Mouse (Mus musculus) forebrain, embryonic 14.5 days (tissue): Measurements from ENCODE around the gene Adamtsl4. TPM values are rescaled to one million over a fixed set of nuclear protein-coding genes. Genes with fewer than 3 reads are reported as not detected.

Experiments used
- ATAC-seq: fragments of 200-750 bp; cut with Nextera tagmentation; 2 replicates; pipeline ENCODE4 v1.8.0; 2017; ENCODE audit warnings: mild to moderate bottlenecking, moderate library complexity
- DNase-seq: peaks from one replicate; pipeline ENCODE4 v3.0.0-alpha.2; 2015; ENCODE audit warnings: low spot score
- H3K27ac ChIP-seq: fragments of 300-500 bp; sonication (generic); 2 replicates; pipeline ENCODE4 v1.5.1; 2014; ENCODE audit warnings: low read depth, mild to moderate bottlenecking, control low read depth, low read length, moderate library complexity
- H3K27me3 ChIP-seq: fragments of 300-500 bp; sonication (generic); replicated peaks from 2 replicates; pipeline ENCODE4 v1.6.1; 2014; ENCODE audit warnings: low read length, control low read depth, mixed read lengths; ENCODE audit not compliant: control insufficient read depth, insufficient read depth
- H3K36me3 ChIP-seq: fragments of 300-500 bp; sonication (generic); 2 replicates; pipeline ENCODE4 v1.6.1; 2014; ENCODE audit warnings: low read length, control low read depth; ENCODE audit not compliant: control insufficient read depth, insufficient read depth
- H3K4me1 ChIP-seq: fragments of 300-500 bp; sonication (generic); 2 replicates; pipeline ENCODE4 v1.6.1; 2014; ENCODE audit warnings: antibody characterized with exemption, low read length, control low read depth; ENCODE audit not compliant: control insufficient read depth, insufficient read depth
- H3K4me2 ChIP-seq: fragments of 300-500 bp; sonication (generic); 2 replicates; pipeline ENCODE4 v1.6.1; 2014; ENCODE audit warnings: mild to moderate bottlenecking, control low read depth, low read length
- H3K4me3 ChIP-seq: fragments of 300-500 bp; sonication (generic); 2 replicates; pipeline ENCODE4 v1.5.1; 2014; ENCODE audit warnings: low read depth, low read length, control low read depth
- H3K9ac ChIP-seq: fragments of 300-500 bp; sonication (generic); 2 replicates; pipeline ENCODE4 v1.6.1; 2014; ENCODE audit warnings: mild to moderate bottlenecking, low read length, control low read depth, moderate library complexity
- H3K9me3 ChIP-seq: fragments of 300-500 bp; sonication (generic); replicated peaks from 2 replicates; pipeline ENCODE4 v1.6.1; 2016; ENCODE audit warnings: low read length, control low read depth, mixed read lengths; ENCODE audit not compliant: control insufficient read depth
- WGBS: fragments of 180-500 bp; shearing (Covaris S2); extraction: QIAGEN DNeasy Blood & Tissue Kit; methylation state at CpG from one replicate; pipeline ENCODE4 v1.1.7; 2014; 5-methylcytosine and 5-hydroxymethylcytosine counted together
- polyA plus RNA-seq: library from polyadenylated mRNA; unstranded; fragments of >200 nt; fragmentation: Nextera tagmentation; extraction: Ambion mirVana; gene quantifications from 2 replicates; pipeline ENCODE4 v1.2.1, GENCODE M21; 2014

The Adamtsl4 gene
- polyA plus RNA-seq, 1 experiment from 2014 or later, result 0.13 TPM

- DNase-seq (no peak), ATAC-seq (no peak)
- H3K36me3 ChIP-seq, result no peaks in the 10 kb centered on the region
- H3K9me3 ChIP-seq, result no peaks in the 10 kb centered on the region
- H3K4me1 ChIP-seq, result no peaks in the 10 kb centered on the region
- no peak overlapping the region for H3K4me2 ChIP-seq
- no peak overlapping the region for H3K4me3 ChIP-seq
- no peak overlapping the region for H3K9ac ChIP-seq
- H3K27me3 ChIP-seq, result no peaks in the 10 kb centered on the region
- whole genome bisulfite sequencing, result 74% methylated on average over 7 of the region's 7 CpGs
- H3K27ac ChIP-seq, result no peak overlapping the region
These were observed 39.1 kb upstream of the Adamtsl4 start for GRCm38 (mm10) chr3:95726696-95727358.

DNA sequence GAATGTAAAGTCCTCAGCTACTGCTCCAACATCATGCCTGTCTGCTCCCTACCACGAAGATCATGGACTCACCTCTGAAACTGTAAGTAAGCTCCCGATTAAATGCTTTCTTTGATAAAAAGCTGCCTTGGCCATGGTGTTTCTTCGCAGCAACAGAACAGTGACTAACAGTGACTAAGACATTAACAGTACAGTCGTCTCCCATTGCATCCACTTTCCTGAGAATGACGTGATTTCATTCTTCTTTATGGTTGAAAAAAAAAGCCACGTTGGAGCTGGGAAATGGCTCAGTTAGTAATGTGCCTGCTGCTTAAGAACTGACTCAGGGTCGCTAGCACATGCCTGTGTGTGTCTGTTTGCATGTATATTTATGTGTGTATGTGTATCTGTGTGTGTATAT lies 38.1 kb upstream of the Adamtsl4 start:
- Histone ChIP-seq H3K4me1 (no peaks in the 10 kb centered on the region), H3K27me3 (no peaks in the 10 kb centered on the region), H3K9ac (no peak overlapping the region), H3K4me2 (no peak overlapping the region), H3K27ac (no peak overlapping the region), H3K4me3 (no peak overlapping the region), H3K36me3 (no peaks in the 10 kb centered on the region), H3K9me3 (no peaks in the 10 kb centered on the region)
- 83% methylated on average over 7 of the region's 7 CpGs for WGBS
- DNase-seq, result no peak
- no peak for ATAC-seq

- no peak for DNase-seq
- WGBS, result 81% methylated on average over 3 of the region's 3 CpGs
- Histone ChIP-seq H3K27me3 (no peaks in the 10 kb centered on the region), H3K4me3 (no peak overlapping the region), H3K4me1 (no peaks in the 10 kb centered on the region), H3K9me3 (no peaks in the 10 kb centered on the region), H3K4me2 (no peak overlapping the region), H3K36me3 (no peaks in the 10 kb centered on the region), H3K27ac (no peak overlapping the region), H3K9ac (no peak overlapping the region)
- no peak for ATAC-seq
These were observed 34.7 kb upstream of the Adamtsl4 start for GRCm38 (mm10) chr3:95722386-95722785.

DNA sequence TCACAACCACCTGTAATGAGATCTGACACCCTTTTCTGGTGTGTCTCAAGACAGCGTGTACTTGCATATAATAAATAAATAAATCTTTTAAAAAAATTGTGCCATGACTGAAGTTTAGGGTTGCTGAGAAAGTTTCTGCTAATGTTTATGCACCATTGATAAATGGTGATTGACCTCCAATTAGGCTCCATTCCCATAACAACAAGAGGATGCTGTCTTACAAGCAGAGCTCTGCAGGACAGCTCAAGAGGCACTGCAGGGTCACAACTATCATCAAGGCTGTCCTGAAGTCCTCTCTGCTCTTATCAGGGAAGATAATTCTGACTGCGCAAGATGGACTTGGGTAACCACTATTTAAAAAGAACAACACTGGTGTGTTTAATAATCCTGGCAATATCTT lies 30.4 kb upstream of the Adamtsl4 start:
- Histone ChIP-seq H3K9ac (no peak overlapping the region), H3K27me3 (no peaks in the 10 kb centered on the region), H3K36me3 (no peaks in the 10 kb centered on the region), H3K4me1 (no peaks in the 10 kb centered on the region), H3K9me3 (no peaks in the 10 kb centered on the region), H3K4me2 (no peak overlapping the region), H3K27ac (no peak overlapping the region), H3K4me3 (no peak overlapping the region)
- WGBS, result 99% methylated on average over 2 of the region's 2 CpGs
- no peak for DNase-seq
- ATAC-seq, result no peak

DNA sequence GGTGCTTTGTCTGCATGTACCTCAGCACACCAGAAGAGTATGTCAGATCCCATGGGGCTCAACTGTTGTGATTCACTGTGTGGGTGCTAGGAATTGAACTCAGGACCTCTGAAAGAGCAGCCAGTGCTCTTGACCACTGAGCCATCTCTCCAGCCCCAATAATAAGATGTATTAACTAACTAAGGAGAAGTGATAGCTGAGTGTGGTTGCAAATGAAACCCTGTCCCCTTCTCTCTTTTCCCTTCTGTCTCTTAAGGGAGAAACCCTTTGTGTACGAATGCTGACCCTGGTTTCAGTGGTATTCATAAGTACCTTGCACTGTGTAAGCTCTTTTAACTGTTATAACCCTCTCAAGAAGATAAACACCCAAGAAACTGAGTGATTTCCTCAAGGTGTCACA lies 28.4 kb upstream of the Adamtsl4 start:
- Histone ChIP-seq H3K4me2 (no peak overlapping the region), H3K36me3 (no peaks in the 10 kb centered on the region), H3K4me3 (no peak overlapping the region), H3K4me1 (no peaks in the 10 kb centered on the region), H3K9me3 (no peaks in the 10 kb centered on the region), H3K27ac (no peak overlapping the region), H3K9ac (no peak overlapping the region), H3K27me3 (no peaks in the 10 kb centered on the region)
- no peak for ATAC-seq
- no peak for DNase-seq
- WGBS, result 68% methylated on average over 1 of the region's 1 CpGs

DNA sequence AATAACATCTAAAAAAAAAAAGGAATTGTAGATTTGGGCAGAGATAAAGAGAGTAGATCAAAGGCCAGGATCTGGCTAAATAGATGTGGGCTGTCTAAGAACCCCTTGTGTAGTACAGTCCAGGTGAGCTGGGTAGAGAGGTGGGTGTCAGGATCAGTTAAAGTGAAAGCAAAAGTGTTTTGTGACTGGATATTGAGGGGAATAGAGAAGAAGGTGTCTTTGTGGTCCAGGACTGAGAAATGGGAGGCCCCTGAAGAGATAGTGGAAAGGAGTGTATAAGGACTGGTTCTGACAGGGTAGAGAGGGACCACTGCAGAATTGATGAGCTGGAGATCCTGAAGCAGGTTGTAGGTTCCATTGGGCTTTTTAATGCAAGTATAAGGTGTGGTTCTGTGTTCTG lies 22.2 kb upstream of the Adamtsl4 start:
- ATAC-seq (no peak), DNase-seq (no peak)
- no peak overlapping the region for H3K9ac ChIP-seq
- H3K36me3 ChIP-seq, result no peaks in the 10 kb centered on the region
- no peaks in the 10 kb centered on the region for H3K9me3 ChIP-seq
- no peaks in the 10 kb centered on the region for H3K27me3 ChIP-seq
- no peak overlapping the region for H3K4me2 ChIP-seq
- no peaks in the 10 kb centered on the region for H3K4me1 ChIP-seq
- H3K27ac ChIP-seq, result no peak overlapping the region
- H3K4me3 ChIP-seq, result no peak overlapping the region

- Histone ChIP-seq H3K27ac (no peak overlapping the region), H3K36me3 (no peaks in the 10 kb centered on the region), H3K9ac (no peak overlapping the region), H3K4me1 (no peaks in the 10 kb centered on the region), H3K27me3 (no peaks in the 10 kb centered on the region), H3K9me3 (no peaks in the 10 kb centered on the region), H3K4me2 (no peak overlapping the region), H3K4me3 (no peak overlapping the region)
- 96% methylated on average over 4 of the region's 4 CpGs for WGBS
- DNase-seq, result no peak
- ATAC-seq, result no peak
These were observed 21.3 kb upstream of the Adamtsl4 start for GRCm38 (mm10) chr3:95709044-95709443.

DNA sequence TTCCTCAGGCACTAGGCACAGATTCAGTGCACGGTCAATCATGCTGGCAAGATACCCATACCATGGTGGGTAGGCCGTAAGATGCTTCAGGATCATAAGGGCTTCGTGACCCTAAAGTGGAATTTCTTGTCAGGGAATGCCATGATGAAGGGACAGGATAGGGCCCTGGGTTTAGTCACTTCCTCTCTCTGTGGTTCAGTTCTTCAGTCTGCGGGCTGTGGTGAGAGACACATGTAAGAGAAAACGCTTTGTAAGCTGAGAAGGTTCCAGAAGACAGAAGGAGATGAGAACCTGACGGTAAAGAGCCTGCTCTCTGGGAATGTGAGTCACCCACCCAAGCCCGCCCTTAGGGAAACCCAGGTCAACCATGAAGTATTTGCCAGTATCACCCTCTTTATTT lies 19.8 kb upstream of the Adamtsl4 start:
- Histone ChIP-seq H3K4me1 (no peaks in the 10 kb centered on the region), H3K4me2 (no peak overlapping the region), H3K9ac (no peak overlapping the region), H3K27me3 (no peaks in the 10 kb centered on the region), H3K36me3 (no peaks in the 10 kb centered on the region), H3K27ac (no peak overlapping the region), H3K4me3 (no peak overlapping the region), H3K9me3 (no peaks in the 10 kb centered on the region)
- ATAC-seq, result no peak
- WGBS, result 95% methylated on average over 7 of the region's 7 CpGs
- DNase-seq, result no peak

DNA sequence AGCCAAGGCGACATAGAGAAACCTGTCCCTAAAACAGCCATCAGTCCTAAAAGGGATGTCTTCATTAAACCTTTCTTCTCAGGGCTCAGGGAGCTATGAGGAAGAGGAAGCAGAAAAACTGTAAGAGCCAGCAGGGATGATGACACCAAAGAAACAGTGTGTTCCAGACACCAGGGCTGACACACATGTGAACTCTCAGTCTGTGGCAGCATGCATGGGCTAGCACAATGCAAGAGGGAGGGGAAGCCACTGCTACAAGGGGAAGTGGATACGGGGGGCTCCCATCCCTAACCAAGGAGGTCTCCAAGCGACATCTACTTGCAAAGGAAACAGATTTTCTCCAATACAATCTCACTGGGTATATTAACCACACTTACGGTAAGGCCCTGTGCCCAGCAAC lies 18.6 kb upstream of the Adamtsl4 start:
- H3K9me3 ChIP-seq, result no peaks in the 10 kb centered on the region
- 91% methylated on average over 4 of the region's 4 CpGs for WGBS
- H3K9ac ChIP-seq, result no peak overlapping the region
- DNase-seq (no peak), ATAC-seq (no peak)
- no peaks in the 10 kb centered on the region for H3K27me3 ChIP-seq
- no peak overlapping the region for H3K4me2 ChIP-seq
- H3K4me3 ChIP-seq, result no peak overlapping the region
- H3K4me1 ChIP-seq, result peaks cover 8% of the 10 kb centered on the region
- H3K36me3 ChIP-seq, result no peaks in the 10 kb centered on the region
- H3K27ac ChIP-seq, result no peak overlapping the region
